Mouse (Mus musculus) cerebellum, adult 11 months (tissue): Measurements from ENCODE around the gene Metap1.

Source experiments
- DNase-seq: peaks from one replicate; pipeline ENCODE4 v3.0.0; 2022

Gene Metap1

GRCm38 (mm10) chr3:138448077-138448860 is 41.0 kb downstream of the Metap1 start:
- no peak for DNase-seq

- DNase-seq = no peak
These were observed 45.9 kb downstream of the Metap1 start for GRCm38 (mm10) chr3:138443465-138443771.

GRCm38 (mm10) chr3:138442612-138443464 is 46.5 kb downstream of the Metap1 start, which contains the start of gene Adh5:
TSS of gene Adh5 (plus strand) at chr3:138443093.
- peak; percentile 90 for DNase-seq

GRCm38 (mm10) chr3:138442203-138442602 is 47.1 kb downstream of the Metap1 start:
- DNase-seq = no peak

- no peak for DNase-seq
These were observed 50.6 kb downstream of the Metap1 start for GRCm38 (mm10) chr3:138438716-138439115.

GRCm38 (mm10) chr3:138431835-138432234 is 57.5 kb downstream of the Metap1 start:
- no peak for DNase-seq

- DNase-seq = no peak
These were observed 58.8 kb downstream of the Metap1 start for GRCm38 (mm10) chr3:138430360-138430976.

- DNase-seq = no peak
These were observed 65.1 kb downstream of the Metap1 start for GRCm38 (mm10) chr3:138424247-138424646.

- no peak for DNase-seq
These were observed 65.7 kb downstream of the Metap1 start for GRCm38 (mm10) chr3:138423664-138424063.

- DNase-seq = no peak
These were observed 68.9 kb downstream of the Metap1 start for GRCm38 (mm10) chr3:138420385-138420784.

GRCm38 (mm10) chr3:138419369-138419768 is 69.9 kb downstream of the Metap1 start:
- DNase-seq = no peak

- no peak for DNase-seq
These were observed 74.1 kb downstream of the Metap1 start, which contains the start of gene Adh4 for GRCm38 (mm10) chr3:138415121-138415690. TSS of gene Adh4 (plus strand) at chr3:138415466.

- no peak for DNase-seq
These were observed 79.1 kb downstream of the Metap1 start for GRCm38 (mm10) chr3:138410211-138410610.

- DNase-seq = no peak
These were observed 79.7 kb downstream of the Metap1 start for GRCm38 (mm10) chr3:138409585-138409984.
